Mouse (Mus musculus) embryo, embryonic 9.5 days (tissue): ENCODE results near the gene Orai3.
"Not testable (repeated sequence)": the region's sequence is repeated elsewhere in the genome, so short reads cannot be mapped to it uniquely, and the experiment has no call there.

Source experiments
- DNase-seq: peaks from one replicate; pipeline ENCODE4 v3.0.0-alpha.2; 2017; ENCODE audit errors: extremely low spot score

Orai3 gene

DNA sequence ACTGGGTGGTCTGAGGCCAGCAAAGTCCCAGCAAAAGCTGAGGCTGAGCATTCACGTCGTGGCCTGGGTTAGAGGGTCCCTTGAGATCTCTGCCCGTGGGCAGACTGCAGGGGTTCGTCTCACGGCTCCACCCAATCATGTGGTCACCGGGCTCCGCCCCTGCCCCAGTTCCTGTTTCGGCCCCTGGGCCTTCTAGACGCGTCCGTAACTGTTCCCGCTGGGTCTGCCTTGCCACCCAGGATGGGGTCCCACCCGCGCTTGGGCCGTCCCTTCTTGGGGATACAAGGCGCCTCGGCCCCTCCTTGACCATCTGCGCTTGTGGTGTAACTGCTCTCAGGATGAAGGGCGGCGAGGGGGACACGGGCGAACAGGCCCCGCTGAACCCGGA, at the start of gene Orai3:
Orai3 (plus strand) TSS at position 165 of the 388 bp plus-strand sequence.
- DNase-seq: peak; percentile 85

DNA sequence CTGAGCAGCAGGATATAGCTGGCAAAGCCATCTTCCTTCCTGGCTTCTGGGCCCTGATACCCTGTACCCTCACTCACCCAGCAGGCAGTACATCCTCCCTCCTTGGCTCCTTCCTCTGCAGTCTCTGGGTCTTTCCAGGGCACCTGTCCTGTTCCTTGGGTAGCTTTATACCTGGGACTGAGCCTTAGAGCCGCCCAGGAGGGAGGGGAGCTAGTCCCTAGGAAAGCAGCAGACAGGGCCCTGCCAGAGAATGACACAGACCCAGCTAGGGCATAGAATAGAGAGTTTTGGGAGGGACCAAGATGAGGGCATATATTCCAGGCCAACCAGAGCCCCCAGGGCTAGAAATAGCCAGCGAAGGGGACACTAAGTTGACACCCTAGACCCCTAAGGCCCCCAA, 44.1 kb upstream of the Orai3 start:
- no peak for DNase-seq

DNA sequence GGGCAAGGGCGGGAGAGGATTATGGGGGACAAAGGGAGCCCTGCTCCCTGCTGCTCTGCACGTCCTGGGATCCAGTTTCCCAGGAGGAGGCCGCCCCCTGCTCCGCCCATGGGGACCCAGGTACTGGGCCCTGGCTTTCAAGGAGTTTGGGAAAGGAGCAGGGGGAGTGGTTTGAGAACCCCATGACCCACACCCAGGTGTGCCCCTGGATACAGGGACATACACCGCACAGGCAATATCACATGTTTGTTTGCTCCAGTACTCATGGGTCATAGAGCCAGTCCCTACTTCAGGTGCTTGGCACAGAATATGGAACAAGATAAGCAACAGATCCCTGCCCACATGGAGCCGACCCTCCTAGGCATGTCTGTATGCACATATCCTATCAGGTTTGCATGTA, 43.7 kb upstream of the Orai3 start:
- DNase-seq: no peak

DNA sequence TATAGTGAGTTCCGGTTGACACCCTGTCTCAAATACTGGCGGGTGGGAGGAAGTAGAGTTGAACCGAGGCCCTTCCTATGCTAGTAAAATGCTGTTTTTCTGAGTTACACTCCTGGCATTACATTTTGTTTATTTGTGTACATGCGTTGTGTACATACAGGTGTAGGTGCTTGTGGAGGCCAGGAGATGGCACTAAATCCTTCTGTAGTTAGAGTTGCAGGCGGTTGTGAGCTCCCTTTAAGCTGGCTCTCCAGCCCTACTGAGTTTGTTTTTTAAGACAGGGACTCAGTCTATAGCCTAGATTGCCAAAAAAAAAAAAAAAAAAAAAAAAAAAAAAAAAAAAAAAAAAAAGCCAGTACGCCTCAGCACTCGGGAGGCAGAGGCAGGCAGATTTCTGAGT, 41.7 kb upstream of the Orai3 start:
- no peak for DNase-seq

DNA sequence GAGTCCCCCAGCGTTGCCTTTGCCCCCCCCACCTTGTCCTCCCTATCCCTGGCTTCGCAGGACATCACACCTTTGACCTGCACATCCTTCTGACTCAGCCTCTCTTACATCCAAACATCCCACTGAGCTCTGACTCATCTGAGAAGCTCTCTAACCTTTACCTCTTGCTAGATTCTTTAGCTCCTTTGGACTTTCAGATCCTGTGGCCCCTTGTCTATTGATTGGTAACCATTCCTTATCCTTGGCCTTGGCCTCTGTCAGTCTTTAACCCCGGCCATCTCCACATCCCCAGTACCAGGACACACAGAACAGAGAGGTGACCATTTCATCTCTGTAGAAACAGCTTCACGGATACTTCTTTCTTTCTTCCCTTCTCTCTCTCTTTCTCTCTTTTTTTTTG, 39.4 kb upstream of the Orai3 start:
- no peak for DNase-seq

DNA sequence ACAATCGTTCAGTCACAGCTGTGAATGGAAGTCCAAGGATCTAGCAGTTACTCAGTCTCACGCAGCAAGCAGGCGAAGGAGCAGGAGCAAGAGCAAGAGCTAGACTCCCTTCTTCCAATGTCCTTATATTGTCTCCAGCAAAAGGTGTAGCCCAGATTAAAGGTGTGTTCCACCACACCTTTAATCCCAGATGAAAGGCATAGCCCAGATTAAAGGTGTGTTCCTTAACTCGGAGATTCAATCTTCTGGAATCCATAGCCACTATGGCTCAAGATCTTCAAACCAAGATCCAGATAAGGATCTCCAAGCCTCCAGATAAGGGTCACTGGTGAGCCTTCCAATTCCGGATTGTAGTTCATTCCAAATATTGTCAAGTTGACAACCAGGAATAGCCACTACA, 37.5 kb upstream of the Orai3 start, which contains the start of gene Ctf2:
Ctf2 (minus strand) TSS at position 101 of the 400 bp plus-strand sequence.
- not testable (repeated sequence) for DNase-seq

DNA sequence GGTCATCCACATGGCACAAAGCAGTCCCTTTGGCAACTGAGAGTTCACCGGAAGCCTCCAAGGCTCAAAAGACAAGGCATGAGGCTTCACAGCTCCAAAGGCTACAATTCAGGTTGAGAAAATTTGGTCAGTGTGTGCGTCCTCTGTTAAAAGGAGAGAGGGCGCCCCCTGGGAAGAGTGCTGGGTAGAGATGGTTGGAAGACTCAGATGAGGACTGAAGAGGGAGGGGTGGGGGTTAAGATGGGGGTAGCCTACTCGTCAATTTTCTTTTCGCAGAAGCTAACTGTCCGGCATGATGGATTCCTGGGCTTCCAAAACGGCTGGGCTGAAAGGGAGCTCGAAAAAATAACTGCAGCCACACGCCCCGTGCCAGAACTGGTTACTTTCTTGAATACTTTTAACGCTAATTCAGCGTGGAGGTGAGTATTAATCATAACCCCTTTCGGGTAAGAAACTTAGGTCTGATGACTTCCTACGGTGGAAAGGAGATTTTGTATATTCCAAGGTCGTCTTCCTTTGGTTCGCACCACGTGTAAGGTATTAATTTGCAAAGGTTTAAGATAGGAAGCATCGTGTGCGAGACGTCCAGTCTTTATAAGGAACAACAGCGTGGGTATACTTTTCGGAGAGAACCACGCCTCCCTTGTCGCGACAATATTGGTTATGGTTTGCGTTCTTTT, 25.1 kb upstream of the Orai3 start, which contains the start of gene Fbxl19:
Fbxl19 (plus strand) TSS at position 178 of the 680 bp plus-strand sequence.
- peak; percentile 83 for DNase-seq

DNA sequence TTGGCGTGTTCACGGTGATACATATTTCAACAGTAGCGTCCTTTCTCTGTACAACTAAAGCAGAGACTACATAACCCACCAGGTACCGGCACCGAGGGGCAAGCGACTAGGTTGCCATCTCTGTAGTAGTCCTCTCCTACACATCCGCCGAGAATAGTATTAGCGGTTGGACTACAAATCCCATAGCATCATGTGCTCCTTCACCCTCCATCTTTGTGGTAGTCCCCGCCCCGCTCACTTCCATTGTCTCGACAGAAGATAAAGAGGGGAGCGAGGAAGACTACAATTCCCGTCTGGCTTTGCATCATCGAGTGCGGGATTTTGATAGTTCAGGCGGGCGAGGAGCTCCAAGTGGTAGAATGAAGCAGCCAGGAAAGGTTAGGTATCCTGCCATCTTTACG, 24.4 kb upstream of the Orai3 start:
- DNase-seq: peak; percentile 94

DNA sequence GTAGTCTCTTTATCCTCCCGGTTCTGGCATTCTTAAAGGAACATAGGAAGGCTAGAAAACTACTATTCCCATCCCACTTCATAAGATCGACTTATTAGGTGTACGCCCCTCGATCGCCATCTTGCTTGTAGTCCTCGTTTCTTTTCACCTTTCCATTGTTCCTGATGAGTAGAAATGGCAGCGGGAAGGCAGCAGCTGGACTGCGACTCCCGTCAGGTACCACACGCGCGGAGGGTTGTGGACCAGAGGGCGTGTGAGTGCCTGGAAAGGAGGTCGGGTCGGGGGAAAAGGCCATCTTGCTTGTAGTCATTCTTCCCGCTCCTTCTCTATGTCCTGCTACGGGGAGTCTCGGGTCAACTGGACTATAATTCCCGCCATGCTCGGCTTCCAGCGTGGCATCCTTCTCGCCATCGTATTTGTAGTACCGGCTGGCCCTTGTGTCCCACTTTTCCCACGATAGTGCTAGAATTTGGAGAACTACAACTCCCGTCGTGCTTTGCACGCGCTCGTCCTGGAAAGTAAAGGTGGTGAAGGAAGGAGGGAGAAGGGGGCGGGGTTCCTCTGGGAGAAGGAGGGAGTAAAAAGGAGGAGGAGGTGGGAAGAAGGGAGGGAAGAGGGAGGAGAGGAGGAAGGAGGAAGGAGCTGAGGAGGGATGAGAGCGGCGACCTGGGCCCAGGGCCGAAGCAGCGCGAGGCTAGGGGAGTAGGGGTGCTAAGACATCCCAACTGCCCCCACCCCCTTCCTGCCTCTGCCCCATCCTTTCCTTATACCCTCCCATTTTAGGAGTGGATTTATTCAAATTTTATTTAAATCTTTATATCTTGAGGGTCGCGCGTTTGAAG, 23.7 kb upstream of the Orai3 start:
- peak; percentile 97 for DNase-seq

DNA sequence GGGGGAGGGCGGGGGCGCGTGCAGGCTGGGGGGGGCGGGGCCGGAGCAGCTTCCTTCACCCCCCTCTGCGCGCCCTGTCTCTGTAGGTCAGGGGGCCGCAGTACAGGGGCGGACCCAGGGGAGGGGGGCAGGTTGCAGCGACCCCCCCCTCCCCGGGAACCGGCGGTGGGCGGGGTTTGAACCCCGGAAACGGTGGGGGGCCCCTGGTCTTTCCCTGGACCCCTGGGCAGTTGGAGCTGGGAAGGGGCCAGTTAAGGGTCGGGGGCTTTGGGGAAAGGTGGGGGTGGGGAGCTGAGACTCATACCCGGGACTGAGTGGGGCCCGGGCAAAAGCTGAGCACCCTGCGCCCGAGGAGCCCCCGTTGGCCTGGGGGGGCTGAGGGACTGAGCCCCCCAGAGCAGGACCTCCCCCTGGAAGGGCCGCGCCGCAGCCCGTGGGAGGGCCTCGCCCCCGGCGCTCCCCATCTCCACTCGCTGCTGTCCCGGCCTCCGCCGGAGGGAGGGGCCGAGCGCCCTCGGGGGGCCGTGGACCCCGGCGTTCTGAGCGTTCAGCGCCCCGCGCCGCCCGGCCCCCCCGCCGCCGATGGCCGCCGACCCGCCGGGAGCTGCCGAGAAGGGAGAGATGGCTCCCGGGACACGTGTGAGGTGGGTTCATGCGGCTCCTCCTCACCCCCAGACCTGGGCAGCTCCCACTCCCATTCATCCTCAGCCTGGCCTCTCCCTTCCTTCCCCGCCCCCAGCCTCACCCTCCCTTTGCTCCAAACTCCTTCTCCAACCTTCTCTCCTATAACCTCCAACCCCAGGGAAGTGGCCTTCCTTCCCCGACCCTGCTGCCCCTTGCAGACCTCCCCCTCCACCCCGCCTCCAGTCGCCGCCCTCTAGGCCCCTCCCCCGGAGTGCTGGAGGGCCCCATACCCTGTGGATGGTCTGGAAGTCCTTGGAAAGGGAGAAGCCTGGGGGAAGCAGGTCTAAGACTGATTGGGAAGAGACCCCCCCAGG, 22.8 kb upstream of the Orai3 start:
- DNase-seq: peak; percentile 89

DNA sequence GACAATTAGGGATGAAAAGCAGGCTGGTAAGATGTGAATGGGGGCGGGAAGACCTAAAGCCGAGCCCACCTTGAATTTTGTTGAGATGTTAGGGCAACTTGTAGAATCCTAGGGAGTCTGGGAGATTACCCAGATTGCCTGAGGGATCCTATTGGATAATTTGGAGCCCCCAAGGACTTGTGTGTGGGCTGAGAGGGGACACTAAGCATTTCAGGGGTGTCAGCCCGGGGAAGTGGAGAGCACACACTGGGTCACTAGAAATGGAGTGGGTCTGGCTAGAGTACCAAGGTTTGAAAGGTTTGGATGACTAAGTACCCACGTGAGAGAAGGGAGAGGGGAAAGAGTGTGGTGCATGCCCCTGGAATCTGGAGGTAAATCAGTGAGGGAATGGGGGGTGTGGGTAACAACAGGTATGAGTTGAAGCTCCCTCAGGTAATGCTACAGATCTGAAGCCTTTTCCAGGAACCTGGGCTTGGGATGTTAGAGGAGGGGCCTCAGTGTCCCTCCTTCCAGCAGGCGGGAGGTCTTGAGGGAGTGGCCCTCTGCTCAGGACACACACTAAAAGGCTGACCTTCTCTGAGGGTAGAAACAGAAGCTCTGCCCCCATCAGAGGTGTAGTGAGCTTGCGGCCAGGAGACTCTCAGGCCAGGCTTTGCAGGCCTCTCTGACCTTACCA, 21.9 kb upstream of the Orai3 start:
- DNase-seq: no peak

DNA sequence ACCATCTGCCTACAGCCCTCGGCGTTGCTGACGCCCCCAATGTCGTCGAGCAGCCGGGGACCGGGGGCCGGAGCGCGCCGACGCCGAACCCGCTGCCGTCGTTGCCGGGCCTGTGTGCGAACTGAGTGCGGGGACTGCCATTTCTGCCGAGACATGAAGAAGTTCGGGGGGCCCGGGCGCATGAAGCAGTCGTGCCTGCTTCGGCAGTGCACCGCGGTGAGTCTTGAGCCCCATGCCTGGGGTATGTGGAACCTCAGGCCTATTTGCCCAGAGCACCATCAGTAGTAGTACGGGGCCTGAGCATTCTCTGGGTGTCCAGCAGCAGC, 21.4 kb upstream of the Orai3 start:
- no peak for DNase-seq

DNA sequence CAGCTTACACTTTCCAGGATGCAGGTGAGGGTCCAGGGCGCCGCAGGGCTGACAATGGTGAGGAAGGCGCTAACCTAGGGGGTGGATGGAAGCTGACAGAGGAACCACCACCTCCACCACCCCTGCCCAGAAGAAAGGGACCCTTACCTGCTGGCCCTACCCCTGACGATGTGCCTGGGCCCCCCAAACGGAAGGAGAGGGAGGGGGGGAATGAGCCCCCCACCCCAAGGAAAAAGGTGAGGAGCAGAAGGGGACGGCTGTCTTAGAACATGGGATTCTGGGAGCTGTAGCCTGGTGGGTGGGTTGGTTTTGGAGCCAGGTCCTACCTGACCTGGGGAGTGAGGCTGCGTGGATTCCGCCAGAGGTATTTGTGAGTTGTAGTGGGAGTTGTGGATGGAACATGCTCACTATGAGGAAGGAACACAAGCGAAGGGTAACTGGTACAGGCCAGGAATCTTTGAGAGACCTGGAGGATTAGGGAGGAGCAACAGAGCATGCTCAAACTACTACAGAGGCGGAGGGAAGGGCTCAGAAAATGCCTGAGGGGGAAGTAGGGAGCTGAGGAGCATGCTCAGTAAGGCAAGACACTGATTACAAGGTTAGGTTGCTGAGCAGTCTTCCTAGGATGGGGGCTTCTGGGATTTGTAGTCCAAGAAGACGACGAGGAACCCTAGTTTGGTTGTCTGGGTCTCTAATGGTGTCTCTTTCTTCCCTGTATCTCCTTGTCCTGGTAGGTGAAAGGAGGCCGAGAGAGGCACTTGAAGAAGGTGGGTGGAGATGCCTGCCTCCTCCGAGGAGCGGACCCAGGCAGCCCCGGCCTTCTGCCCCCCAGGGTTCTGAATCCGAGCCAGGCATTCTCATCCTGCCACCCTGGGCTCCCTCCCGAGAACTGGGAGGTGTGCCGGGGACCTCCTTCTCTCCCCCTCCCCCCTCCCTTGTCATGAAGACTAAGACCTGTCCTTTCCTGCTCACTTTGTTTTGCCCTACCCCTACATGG, 19.2 kb upstream of the Orai3 start:
- no peak for DNase-seq

DNA sequence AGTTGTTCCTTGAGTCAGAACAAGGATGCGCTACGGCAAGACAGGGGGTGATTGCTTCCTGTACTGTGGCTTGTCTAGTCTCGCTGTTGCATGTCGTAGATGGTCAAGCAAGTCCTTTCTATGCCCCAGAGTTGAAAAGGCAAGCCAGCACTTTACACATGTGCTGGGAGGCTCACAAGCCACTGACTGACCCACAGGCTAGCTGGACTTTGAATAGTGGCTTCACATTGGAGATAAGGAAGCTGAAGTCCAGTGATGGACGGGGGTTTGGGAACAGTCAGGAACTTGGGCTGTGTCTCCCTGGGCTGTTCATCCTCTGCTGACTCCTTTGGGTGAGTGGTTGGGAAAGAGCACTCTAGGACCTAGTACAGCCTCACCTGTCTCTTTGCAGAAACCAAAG, 18.0 kb upstream of the Orai3 start:
- no peak for DNase-seq

DNA sequence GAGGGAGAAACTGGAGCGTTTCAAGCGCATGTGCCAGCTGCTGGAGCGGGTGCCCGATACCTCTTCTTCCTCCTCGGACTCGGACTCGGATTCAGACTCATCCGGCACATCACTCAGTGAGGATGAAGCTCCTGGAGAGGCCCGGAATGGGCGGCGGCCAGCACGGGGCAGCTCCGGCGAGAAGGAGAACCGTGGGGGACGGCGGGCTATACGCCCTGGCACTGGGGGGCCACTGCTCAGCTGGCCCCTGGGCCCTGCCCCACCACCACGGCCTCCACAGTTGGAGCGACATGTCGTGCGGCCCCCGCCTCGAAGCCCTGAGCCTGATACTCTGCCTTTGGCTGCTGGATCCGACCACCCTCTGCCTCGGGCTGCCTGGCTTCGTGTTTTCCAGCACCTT, 17.5 kb upstream of the Orai3 start:
- no peak for DNase-seq

DNA sequence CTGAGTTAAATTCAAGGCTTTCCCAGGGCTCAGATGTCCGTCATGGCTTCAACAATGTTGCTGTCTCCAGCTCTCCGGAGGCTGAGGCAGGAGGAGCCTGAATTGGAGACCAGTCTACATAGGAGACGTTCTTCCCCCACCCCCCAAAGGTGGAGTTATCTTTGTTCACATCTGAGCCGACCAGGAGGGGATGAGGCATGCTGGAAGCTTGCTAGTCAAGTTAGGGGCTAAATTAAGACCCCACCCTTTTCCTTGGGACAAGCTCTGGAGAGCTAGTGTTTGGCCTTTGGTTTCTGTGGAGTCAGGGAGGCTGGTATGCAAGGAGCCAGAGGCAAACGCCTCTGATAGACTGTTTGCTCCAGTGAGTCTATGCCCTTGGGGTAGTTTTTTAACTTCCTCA, 16.5 kb upstream of the Orai3 start:
- DNase-seq: no peak

DNA sequence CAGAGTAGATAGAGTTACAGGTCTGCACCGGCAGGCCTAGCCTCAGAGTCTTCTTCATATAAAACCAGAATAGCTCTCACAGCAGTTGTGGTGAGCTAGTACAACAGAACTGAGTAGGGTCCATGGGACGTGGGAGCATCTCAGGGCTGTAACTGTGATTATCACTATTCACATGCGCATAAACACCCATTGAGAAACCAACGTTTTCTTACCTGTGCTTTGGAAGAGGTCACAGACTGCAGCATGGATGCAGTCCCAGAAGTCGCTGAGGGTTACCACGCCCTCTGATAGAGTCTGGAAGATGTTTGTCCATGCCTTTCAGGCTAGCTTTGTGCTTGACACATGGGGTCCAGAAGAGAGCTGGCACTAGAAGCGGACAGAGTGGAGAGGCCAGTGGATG, 15.9 kb upstream of the Orai3 start:
- no peak for DNase-seq

DNA sequence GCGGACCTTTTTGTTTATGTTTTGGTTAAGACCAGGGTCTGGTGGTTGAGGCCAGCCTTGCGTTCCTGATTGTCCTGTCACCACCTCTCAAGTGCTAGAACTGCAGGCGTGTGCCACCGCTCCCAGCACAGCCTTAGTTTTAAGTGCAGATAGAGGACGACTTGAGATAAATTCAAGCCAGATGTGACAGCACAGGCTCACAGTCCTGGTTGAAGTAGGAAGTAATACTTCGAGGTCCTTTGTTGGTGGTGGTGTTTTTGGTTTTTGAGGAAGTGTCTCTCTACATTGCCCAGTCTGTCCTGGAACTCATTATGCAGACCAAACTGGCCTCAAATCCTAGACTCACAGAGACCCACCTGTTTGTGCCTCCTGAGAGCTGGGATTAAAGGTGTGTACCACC, 9.9 kb upstream of the Orai3 start:
- no peak for DNase-seq

DNA sequence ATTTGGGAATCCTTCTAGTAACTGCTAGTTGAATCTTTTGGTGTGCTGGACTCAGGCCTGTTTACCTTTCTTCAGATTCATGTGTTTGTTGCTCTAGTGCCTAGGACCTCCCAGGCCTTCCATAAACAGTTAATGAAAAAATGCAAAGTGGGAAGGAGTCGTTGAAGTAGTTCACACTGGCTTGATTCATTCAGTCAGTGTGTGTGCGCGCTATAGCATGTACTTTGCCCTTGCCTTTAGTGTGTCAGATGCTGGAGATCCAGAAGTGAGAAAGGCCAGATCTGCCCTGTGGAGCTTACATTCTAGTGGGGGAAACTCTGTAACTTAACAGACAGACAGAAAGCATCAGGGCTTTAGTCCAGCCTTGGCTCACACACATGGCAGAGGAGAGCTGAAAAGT, 9.1 kb upstream of the Orai3 start:
- DNase-seq: no peak

DNA sequence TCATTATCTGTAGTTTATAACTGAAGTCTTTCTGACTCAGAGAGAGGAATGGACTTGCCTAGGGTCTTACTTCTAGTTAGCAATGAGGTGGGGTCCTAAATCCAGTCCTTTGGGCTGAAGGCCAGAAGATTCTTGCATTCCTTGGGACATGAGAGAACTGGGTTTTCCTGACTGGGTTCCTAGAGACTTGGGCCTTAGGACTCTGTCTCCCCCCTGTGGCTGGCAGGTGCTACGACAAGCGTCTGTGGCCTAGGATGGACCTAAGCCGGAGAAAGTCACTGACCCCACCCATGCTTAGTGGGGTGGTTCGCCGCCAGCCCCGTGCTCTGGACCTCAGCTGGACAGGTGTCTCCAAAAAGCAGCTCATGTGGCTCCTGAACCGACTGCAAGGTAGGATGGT, 8.6 kb upstream of the Orai3 start:
- peak; percentile 59 for DNase-seq
